Mouse (Mus musculus) lung, postnatal 0 days (tissue): ENCODE results near the gene Mrvi1.
A peak's percentile ranks its signal among the peaks of the same experiment; 100 is the strongest.

Source experiments
- CTCF ChIP-seq: IDR thresholded peaks from 2 replicates; pipeline ENCODE4 v1.5.1; 2016; ENCODE audit warnings: antibody characterized with exemption, mild to moderate bottlenecking
- EP300 ChIP-seq: IDR thresholded peaks from 2 replicates; pipeline ENCODE4 v1.6.1; 2016; ENCODE audit warnings: antibody characterized with exemption, mild to moderate bottlenecking, control low read depth

GRCm38 (mm10) chr7:110894673-110895072 is 87.6 kb downstream of the Mrvi1 start:
- TF ChIP-seq CTCF (no peak), EP300 (peak; percentile 62)
